Mouse (Mus musculus) MEL (cell line): Measurements from ENCODE around the gene Ptprn2. TPM values are rescaled to one million over a fixed set of nuclear protein-coding genes. Genes with fewer than 3 reads are reported as not detected.

Experiments used
- DNase-seq: peaks from one replicate; pipeline ENCODE4 v3.0.0; 2011; ENCODE audit warnings: low read depth, low spot score
- H3K27ac ChIP-seq: 2 replicates; pipeline ENCODE4 v1.5.1; 2012; ENCODE audit warnings: low read depth, mild to moderate bottlenecking, control low read depth, low read length, moderate library complexity; ENCODE audit not compliant: control insufficient read depth
- H3K27me3 ChIP-seq, 2 experiments: fragments of 150-350 bp in 1 of 2; sonication (generic) in 1 of 2; 2 replicates each; pipeline ENCODE4 v1.6.1; 2012; ENCODE audit warnings: low read length in 2 of 2, mild to moderate bottlenecking in 2 of 2, improper control_type of control experiment in 1 of 2, moderate library complexity in 1 of 2; ENCODE audit not compliant: insufficient read depth in 2 of 2, control insufficient read depth in 1 of 2
- H3K36me3 ChIP-seq, 2 experiments: 2 replicates each; pipeline ENCODE4 v1.6.1; 2012 to 2014; ENCODE audit warnings: low read length in 2 of 2, improper control_type of control experiment in 1 of 2, inconsistent platforms in 1 of 2, mild to moderate bottlenecking in 1 of 2; ENCODE audit not compliant: insufficient read depth in 2 of 2, control insufficient read depth in 1 of 2
- H3K4me1 ChIP-seq, 2 experiments: fragments of 150-350 bp in 1 of 2; sonication (generic) in 1 of 2; 2 replicates each; pipeline ENCODE4 v1.6.1; 2012; ENCODE audit warnings: low read length in 2 of 2, improper control_type of control experiment in 1 of 2, mild to moderate bottlenecking in 1 of 2; ENCODE audit not compliant: insufficient read depth in 2 of 2, control insufficient read depth in 1 of 2
- H3K4me3 ChIP-seq, 2 experiments: fragments of 150-350 bp in 1 of 2; sonication (generic) in 1 of 2; 2 replicates each; pipeline ENCODE4 v1.5.1; 2012; ENCODE audit warnings: low read depth in 2 of 2, low read length in 2 of 2, mild to moderate bottlenecking in 2 of 2, moderate library complexity in 2 of 2, control low read depth in 1 of 2, improper control_type of control experiment in 1 of 2; ENCODE audit not compliant: control insufficient read depth in 1 of 2, insufficient read depth in 1 of 2
- H3K79me2 ChIP-seq: 2 replicates; pipeline ENCODE4 v1.6.1; 2012; ENCODE audit warnings: mild to moderate bottlenecking, low read length, moderate library complexity; ENCODE audit not compliant: control insufficient read depth, poor library complexity, insufficient read depth
- H3K9ac ChIP-seq: 2 replicates; pipeline ENCODE4 v1.6.1; 2012; ENCODE audit warnings: low read depth, mild to moderate bottlenecking, control low read depth, low read length, moderate library complexity; ENCODE audit not compliant: control insufficient read depth, poor library complexity, severe bottlenecking
- H3K9me3 ChIP-seq: fragments of 150-350 bp; sonication (generic); replicated peaks from 2 replicates; pipeline ENCODE4 v1.6.1; 2012; ENCODE audit warnings: mild to moderate bottlenecking, low read length, improper control_type of control experiment, moderate library complexity; ENCODE audit not compliant: insufficient read depth
- BHLHE40 ChIP-seq: IDR thresholded peaks from 2 replicates; pipeline ENCODE4 v1.6.1; 2012; ENCODE audit warnings: low read depth, mild to moderate bottlenecking, inconsistent platforms, low read length, improper control_type of control experiment, borderline replicate concordance
- CHD1 ChIP-seq: IDR thresholded peaks from 2 replicates; pipeline ENCODE4 v1.6.1; 2012; ENCODE audit warnings: low read depth, mild to moderate bottlenecking, inconsistent platforms, low read length, improper control_type of control experiment
- CHD2 ChIP-seq: IDR thresholded peaks from 2 replicates; pipeline ENCODE4 v1.6.1; 2011; ENCODE audit warnings: low read length, improper control_type of control experiment
- CTCF ChIP-seq, 3 experiments: IDR thresholded peaks in 2 of 3; conservative IDR thresholded peaks in 1 of 3; 2 replicates each; pipeline ENCODE4 v1.5.1; 2011 to 2012; ENCODE audit warnings: low read length in 3 of 3, low read depth in 2 of 3, mild to moderate bottlenecking in 2 of 3, improper control_type of control experiment in 1 of 3, inconsistent platforms in 1 of 3, mixed read lengths in 1 of 3, moderate library complexity in 1 of 3; ENCODE audit not compliant: control insufficient read depth in 1 of 3, insufficient read depth in 1 of 3, poor library complexity in 1 of 3, severe bottlenecking in 1 of 3
- E2F4 ChIP-seq: IDR thresholded peaks from 2 replicates; pipeline ENCODE4 v1.6.1; 2011; ENCODE audit warnings: low read depth, low read length, improper control_type of control experiment, borderline replicate concordance
- EP300 ChIP-seq, 2 experiments: IDR thresholded peaks; 2 replicates each; pipeline ENCODE4 v1.6.1; 2011; ENCODE audit warnings: improper control_type of control experiment in 2 of 2, low read length in 2 of 2, low read depth in 1 of 2, mild to moderate bottlenecking in 1 of 2
- GABPA ChIP-seq: IDR thresholded peaks from 2 replicates; pipeline ENCODE4 v1.6.1; 2012; ENCODE audit warnings: low read depth, mild to moderate bottlenecking, inconsistent platforms, low read length, improper control_type of control experiment, moderate library complexity
- KAT2A ChIP-seq: conservative IDR thresholded peaks from 2 replicates; pipeline ENCODE4 v1.6.1; 2012; ENCODE audit warnings: low read depth, low read length, improper control_type of control experiment, inconsistent platforms
- MYB ChIP-seq: IDR thresholded peaks from 2 replicates; pipeline ENCODE4 v1.6.1; 2011; ENCODE audit warnings: mild to moderate bottlenecking, low read depth, low read length, improper control_type of control experiment
- NELFE ChIP-seq: IDR thresholded peaks from 2 replicates; pipeline ENCODE4 v1.6.1; 2011; ENCODE audit warnings: low read depth, low read length, improper control_type of control experiment
- POLR2AphosphoS5 ChIP-seq: IDR thresholded peaks from 2 replicates; pipeline ENCODE4 v1.6.1; 2012; ENCODE audit warnings: low read depth, borderline replicate concordance, mild to moderate bottlenecking, inconsistent platforms, low read length, moderate library complexity, mixed read lengths
- RAD21 ChIP-seq: IDR thresholded peaks from 2 replicates; pipeline ENCODE4 v1.6.1; 2011; ENCODE audit warnings: mild to moderate bottlenecking, low read depth, low read length, improper control_type of control experiment
- SIN3A ChIP-seq: IDR thresholded peaks from 2 replicates; pipeline ENCODE4 v1.6.1; 2012; ENCODE audit warnings: low read length, improper control_type of control experiment, inconsistent platforms
- TBP ChIP-seq: IDR thresholded peaks from 2 replicates; pipeline ENCODE4 v1.8.0; 2011; ENCODE audit warnings: low read depth, low read length, improper control_type of control experiment
- USF1 ChIP-seq: IDR thresholded peaks from 2 replicates; pipeline ENCODE4 v1.6.1; 2014; ENCODE audit warnings: low read depth, mild to moderate bottlenecking, inconsistent platforms, low read length, improper control_type of control experiment, moderate library complexity
- USF2 ChIP-seq, 2 experiments: IDR thresholded peaks; 2 replicates each; pipeline ENCODE4 v1.6.1; 2011 to 2012; ENCODE audit warnings: improper control_type of control experiment in 2 of 2, low read length in 2 of 2, borderline replicate concordance in 1 of 2, inconsistent platforms in 1 of 2, low read depth in 1 of 2, mild to moderate bottlenecking in 1 of 2; ENCODE audit not compliant: insufficient read depth in 1 of 2
- ZC3H11A ChIP-seq: IDR thresholded peaks from 2 replicates; pipeline ENCODE4 v1.6.1; 2012; ENCODE audit warnings: low read depth, mild to moderate bottlenecking, inconsistent platforms, low read length, improper control_type of control experiment
- ZKSCAN1 ChIP-seq: IDR thresholded peaks from 2 replicates; pipeline ENCODE4 v1.6.1; 2012; ENCODE audit warnings: low read depth, mild to moderate bottlenecking, inconsistent platforms, low read length, improper control_type of control experiment, moderate library complexity
- polyA plus RNA-seq, 2 experiments: library from polyadenylated mRNA; stranded (reverse) in 1 of 2; unstranded in 1 of 2; fragments of >175 nt in 1 of 2; fragments of >200 nt in 1 of 2; gene quantifications; 2 replicates each; pipeline versions ENCODE4 v1.2.1 to v1.2.4; 2012; ENCODE audit warnings: low replicate concordance in 2 of 2, low read depth in 1 of 2; ENCODE audit not compliant: insufficient read length in 2 of 2, insufficient read depth in 1 of 2, missing spikeins in 1 of 2
- total RNA-seq: library from RNA; depleted of rRNA; stranded (reverse); fragments of 300-350 nt; gene quantifications from 2 replicates; pipeline ENCODE4 v1.2.3, GENCODE M21; 2012

The Ptprn2 gene
- total and polyA plus RNA-seq, 3 experiments: not detected

DNA sequence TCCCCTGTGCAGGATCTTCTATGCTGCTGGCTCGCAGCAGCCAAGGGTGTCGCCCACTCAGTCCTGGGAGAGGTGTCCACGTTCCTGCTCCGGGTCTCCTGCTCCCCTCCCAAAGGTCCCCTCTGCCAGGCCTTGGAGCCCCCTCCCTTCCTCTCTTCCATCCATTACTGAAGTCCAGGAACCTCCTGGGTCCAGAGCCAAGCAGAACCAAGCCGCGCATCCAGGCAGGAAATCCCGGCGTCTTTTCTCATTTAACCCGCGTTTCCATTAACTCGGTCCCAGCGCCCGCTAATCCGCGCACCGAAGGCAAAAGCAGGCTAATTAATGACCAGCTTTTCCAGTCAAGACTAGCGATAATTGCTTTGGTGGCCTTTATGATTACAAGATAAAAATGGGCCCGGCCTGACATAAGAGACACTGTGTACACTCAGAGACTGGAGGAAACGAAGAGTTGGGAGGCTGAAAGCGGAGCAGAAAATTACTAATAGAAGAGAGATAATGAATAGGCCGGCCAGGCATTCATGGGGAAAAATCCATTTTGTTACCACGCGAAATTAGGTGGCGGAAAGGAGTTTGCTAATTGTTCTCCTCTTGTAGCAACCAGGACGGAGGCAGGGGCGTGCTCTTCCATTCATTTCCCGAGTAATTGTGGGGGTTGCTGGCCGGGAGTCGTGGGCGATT, 674.8 kb downstream of the Ptprn2 start:
- H3K27me3 ChIP-seq: no peaks in the 10 kb centered on the region
- H3K36me3 ChIP-seq: no peaks in the 10 kb centered on the region
- TF ChIP-seq SIN3A: no peak
- TF ChIP-seq ZKSCAN1: no peak
- TF ChIP-seq BHLHE40: no peak
- no peak for TF ChIP-seq POLR2AphosphoS5
- no peak for TF ChIP-seq KAT2A
- TF ChIP-seq E2F4: no peak
- no peak for TF ChIP-seq RAD21
- TF ChIP-seq CTCF (IDR thresholded peaks at IDR 0.05 in 2 of 3, conservative IDR thresholded peaks at IDR 0.05 in 1 of 3; ENCODE audit: control insufficient read depth in 1 of 3, insufficient read depth in 1 of 3, low read depth in 2 of 3, low read length in 3 of 3, poor library complexity in 1 of 3, severe bottlenecking in 1 of 3): no peak
- no peak for TF ChIP-seq NELFE
- DNase-seq: no peak
- H3K4me1 ChIP-seq: no peaks in the 10 kb centered on the region
- H3K9me3 ChIP-seq: no peaks in the 10 kb centered on the region
- H3K9ac ChIP-seq: no peak overlapping the region
- H3K79me2 ChIP-seq: no peaks in the 10 kb centered on the region
- H3K4me3 ChIP-seq: no peak overlapping the region
- H3K27ac ChIP-seq: no peak overlapping the region

- no peak overlapping the region for H3K4me3 ChIP-seq
- TF ChIP-seq CTCF (IDR thresholded peaks at IDR 0.05 in 2 of 3, conservative IDR thresholded peaks at IDR 0.05 in 1 of 3; ENCODE audit: control insufficient read depth in 1 of 3, insufficient read depth in 1 of 3, low read depth in 2 of 3, low read length in 3 of 3, poor library complexity in 1 of 3, severe bottlenecking in 1 of 3): no peak
- TF ChIP-seq TBP: no peak
- TF ChIP-seq SIN3A: no peak
- no peak for TF ChIP-seq MYB
- no peaks in the 10 kb centered on the region for H3K9me3 ChIP-seq
- no peak overlapping the region for H3K9ac ChIP-seq
- H3K79me2 ChIP-seq: no peaks in the 10 kb centered on the region
- no peak overlapping the region for H3K27ac ChIP-seq
- no peaks in the 10 kb centered on the region for H3K4me1 ChIP-seq
- H3K36me3 ChIP-seq: no peaks in the 10 kb centered on the region
- H3K27me3 ChIP-seq: no peaks in the 10 kb centered on the region
- DNase-seq: no peak
Measured at GRCm38 (mm10) chr12:117162180-117162579, 676.7 kb downstream of the Ptprn2 start.

DNA sequence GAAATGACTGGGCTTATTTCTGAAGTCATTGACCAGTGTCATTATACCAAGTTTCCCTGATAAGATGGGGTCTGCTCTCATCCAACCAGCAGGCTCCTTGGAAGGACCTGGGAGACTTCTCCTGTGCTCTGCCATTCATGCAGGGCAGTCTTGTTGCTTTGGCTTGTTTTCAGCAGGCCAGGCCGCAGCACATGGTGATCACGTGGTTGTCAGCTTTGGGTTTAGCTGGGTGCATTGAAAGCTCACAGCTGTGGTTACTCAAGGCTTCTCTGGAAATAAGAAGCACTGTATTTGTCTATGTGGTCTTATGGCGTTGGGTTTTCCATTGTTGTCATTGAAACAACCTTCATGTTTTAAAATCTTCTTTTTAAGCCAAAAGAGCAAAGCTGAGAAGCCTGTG, 678.3 kb downstream of the Ptprn2 start:
- no peak overlapping the region for H3K4me3 ChIP-seq
- H3K36me3 ChIP-seq: no peaks in the 10 kb centered on the region
- no peaks in the 10 kb centered on the region for H3K9me3 ChIP-seq
- H3K27me3 ChIP-seq: no peaks in the 10 kb centered on the region
- no peaks in the 10 kb centered on the region for H3K4me1 ChIP-seq
- TF ChIP-seq CHD2 (no peak), SIN3A (no peak), GABPA (no peak), BHLHE40 (no peak), CHD1 (no peak), USF1 (no peak), EP300 (IDR thresholded peaks at IDR 0.05; ENCODE audit: low read depth in 1 of 2, low read length in 2 of 2) (no peak), NELFE (no peak), ZC3H11A (no peak), POLR2AphosphoS5 (no peak), USF2 (IDR thresholded peaks at IDR 0.05; ENCODE audit: borderline replicate concordance in 1 of 2, insufficient read depth in 1 of 2, low read depth in 1 of 2, low read length in 2 of 2) (no peak)
- no peaks in the 10 kb centered on the region for H3K79me2 ChIP-seq
- no peak overlapping the region for H3K27ac ChIP-seq
- H3K9ac ChIP-seq: no peak overlapping the region
- DNase-seq: no peak
